Mouse (Mus musculus): Measurements from ENCODE around the gene Gm49416. TPM values are rescaled to one million over a fixed set of nuclear protein-coding genes. Genes with fewer than 3 reads are reported as not detected.

The Gm49416 gene
- total and polyA plus RNA-seq, 2 experiments from 2014 or later = 0.52 TPM; not detected in 1

DNA sequence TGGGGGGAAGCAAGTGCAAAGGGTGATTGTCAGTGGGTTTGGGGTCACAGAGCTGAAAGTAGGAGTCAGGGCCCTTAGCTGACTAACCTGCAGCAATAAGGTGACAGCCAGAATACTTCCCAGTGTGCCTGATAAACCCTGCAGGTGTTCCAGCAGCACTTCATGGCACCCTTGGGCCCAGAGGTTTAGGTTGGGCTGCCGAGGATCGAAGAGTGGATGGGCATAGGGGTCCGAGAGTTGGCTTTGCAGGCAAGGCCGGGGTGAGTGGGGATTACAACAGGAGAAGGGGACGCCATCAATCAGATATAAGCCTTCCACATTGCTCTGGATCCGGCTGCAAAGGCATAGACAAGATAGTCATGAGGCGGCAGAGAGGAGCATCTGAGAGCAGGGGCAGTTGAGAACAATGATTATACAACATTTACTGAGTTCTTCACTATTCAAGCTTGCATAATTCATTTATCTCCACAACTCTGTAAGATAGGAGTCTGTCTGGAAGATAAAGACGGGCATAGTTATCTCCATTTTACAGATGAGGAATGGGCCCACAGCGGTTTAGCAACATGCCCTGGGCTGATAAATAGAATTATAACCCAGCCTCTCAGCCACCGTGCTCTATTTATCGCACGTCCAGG lies 39.3 kb downstream of the Gm49416 start:
- WGBS = 91% methylated on average over 12 of the region's 12 CpGs
- Histone ChIP-seq H3K4me3 (ENCODE audit: low read length) (no peak overlapping the region), H3K36me3 (ENCODE audit: insufficient read depth, low read length) (peaks cover 8% of the 10 kb centered on the region; the same call in 1 of the 2 replicates), H3K9ac (replicated peaks; ENCODE audit: low read length) (no peak overlapping the region), H3K4me2 (ENCODE audit: low read depth, low read length) (no peak overlapping the region), H3K27ac (0 out of 2 replicates have a peak overlapping the region, but pooled peaks have one; percentile 62), H3K9me3 (ENCODE audit: low read length) (no peaks in the 10 kb centered on the region), H3K4me1 (ENCODE audit: insufficient read depth, low read length) (no peaks in the 10 kb centered on the region), H3K27me3 (ENCODE audit: insufficient read depth, low read length) (no peaks in the 10 kb centered on the region)
- TF ChIP-seq CTCF (IDR thresholded peaks at IDR 0.05; ENCODE audit: low read depth) = no peak
- ATAC-seq (no peak), DNase-seq (ENCODE audit: low spot score) (no peak)

GRCm38 (mm10) chr19:8928689-8929223 lies 40.0 kb downstream of the Gm49416 start:
- no peaks in the 10 kb centered on the region for H3K9me3 ChIP-seq (ENCODE audit: low read length)
- H3K4me1 ChIP-seq (ENCODE audit: insufficient read depth, low read length) = no peaks in the 10 kb centered on the region
- H3K27me3 ChIP-seq (ENCODE audit: insufficient read depth, low read length) = no peaks in the 10 kb centered on the region
- 15% methylated on average over 16 of the region's 16 CpGs for WGBS
- peak overlapping the region; percentile 71 for H3K4me2 ChIP-seq (ENCODE audit: low read depth, low read length)
- peak; percentile 9 for ATAC-seq
- no peak for DNase-seq (ENCODE audit: low spot score)
- H3K4me3 ChIP-seq (ENCODE audit: low read length) = peak overlapping the region; percentile 53
- H3K27ac ChIP-seq = peak overlapping the region; percentile 62; the same call in 1 of the 2 replicates
- no peak for TF ChIP-seq CTCF (IDR thresholded peaks at IDR 0.05; ENCODE audit: low read depth)
- peak overlapping the region; percentile 59; the same call in 1 of the 2 replicates for H3K9ac ChIP-seq (replicated peaks; ENCODE audit: low read length)
- peaks cover 8% of the 10 kb centered on the region; the same call in 1 of the 2 replicates for H3K36me3 ChIP-seq (ENCODE audit: insufficient read depth, low read length)

DNA sequence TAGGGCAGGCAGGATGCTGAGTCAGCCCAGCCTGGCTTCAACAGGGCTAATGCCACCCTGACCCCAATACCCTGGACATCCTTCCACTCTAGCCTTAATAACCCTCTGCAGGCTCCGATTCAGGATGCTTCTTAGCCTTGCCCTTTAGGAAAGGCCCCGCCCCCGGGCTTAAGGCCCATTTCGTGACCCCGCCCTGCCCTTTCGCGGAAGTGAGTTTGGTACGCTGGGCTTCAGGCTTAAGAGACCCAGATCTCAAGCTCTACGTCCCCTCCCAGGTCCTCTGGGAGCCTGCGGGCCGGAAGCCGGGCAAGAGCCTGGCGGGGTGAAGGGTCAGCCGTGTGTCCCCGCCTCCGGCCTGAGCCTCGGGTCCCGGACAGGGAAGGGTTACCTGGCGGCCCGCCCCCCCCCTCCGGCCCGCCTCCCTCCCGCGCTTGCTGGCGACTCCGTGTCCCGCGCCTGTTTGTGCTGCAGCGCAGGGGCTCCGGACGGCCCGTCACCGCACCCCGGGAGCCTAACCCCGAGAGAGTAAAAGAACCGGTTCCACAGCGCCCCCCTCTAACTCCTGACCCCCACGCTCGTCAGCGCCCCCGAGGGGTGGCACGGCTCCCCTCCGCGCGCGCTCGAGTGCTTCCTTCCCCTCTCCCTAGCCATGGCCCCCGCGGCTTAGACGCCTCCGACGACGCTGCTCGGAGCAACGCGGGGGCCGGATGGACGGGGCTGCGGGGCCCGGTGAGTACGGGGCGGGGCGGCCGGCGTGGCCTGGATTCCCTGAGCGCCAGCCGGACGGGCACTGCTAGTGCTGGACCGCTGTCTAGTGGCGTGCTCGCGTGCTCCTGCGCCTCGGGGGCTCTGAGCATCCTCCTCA lies 40.7 kb downstream of the Gm49416 start, which contains the start of the genes Rom1 and Eml3:
Gene Rom1, minus strand, starts transcription at position 133 of the 865 bp plus-strand sequence.
Gene Eml3, plus strand, starts transcription at position 329 of the 865 bp plus-strand sequence.
- WGBS = 1% methylated on average over 57 of the region's 74 CpGs
- H3K4me3 ChIP-seq (ENCODE audit: low read length) = peak within 1 kb of the TSS; percentile 53
- no peaks in the 10 kb centered on the region for H3K9me3 ChIP-seq (ENCODE audit: low read length)
- ATAC-seq (peak; percentile 72), DNase-seq (ENCODE audit: low spot score) (peak; percentile 62)
- H3K9ac ChIP-seq (replicated peaks; ENCODE audit: low read length) = peak within 1 kb of the TSS; percentile 59
- peak within 1 kb of the TSS; percentile 62 for H3K27ac ChIP-seq
- H3K36me3 ChIP-seq (ENCODE audit: insufficient read depth, low read length) = peaks cover 8% of the 10 kb centered on the region; the same call in 1 of the 2 replicates
- H3K4me1 ChIP-seq (ENCODE audit: insufficient read depth, low read length) = no peaks in the 10 kb centered on the region
- peak; percentile 40 for TF ChIP-seq CTCF (IDR thresholded peaks at IDR 0.05; ENCODE audit: low read depth)
- H3K4me2 ChIP-seq (ENCODE audit: low read depth, low read length) = peak within 1 kb of the TSS; percentile 71
- H3K27me3 ChIP-seq (ENCODE audit: insufficient read depth, low read length) = no peaks in the 10 kb centered on the region

- 18% methylated on average over 11 of the region's 11 CpGs for WGBS
- Histone ChIP-seq H3K4me2 (ENCODE audit: low read depth, low read length) (peak overlapping the region; percentile 71), H3K36me3 (ENCODE audit: insufficient read depth, low read length) (peaks cover 8% of the 10 kb centered on the region; the same call in 1 of the 2 replicates), H3K27ac (peak overlapping the region; percentile 62; the same call in 1 of the 2 replicates), H3K9ac (replicated peaks; ENCODE audit: low read length) (peak overlapping the region; percentile 59), H3K9me3 (ENCODE audit: low read length) (no peaks in the 10 kb centered on the region), H3K27me3 (ENCODE audit: insufficient read depth, low read length) (no peaks in the 10 kb centered on the region), H3K4me1 (ENCODE audit: insufficient read depth, low read length) (no peaks in the 10 kb centered on the region), H3K4me3 (ENCODE audit: low read length) (peak overlapping the region; percentile 53)
- peak; percentile 18; the same call in 1 of the 2 replicates for ATAC-seq
- TF ChIP-seq CTCF (IDR thresholded peaks at IDR 0.05; ENCODE audit: low read depth) = no peak
- no peak for DNase-seq (ENCODE audit: low spot score)
Measured at GRCm38 (mm10) chr19:8930117-8930516, 41.4 kb downstream of the Gm49416 start.

DNA sequence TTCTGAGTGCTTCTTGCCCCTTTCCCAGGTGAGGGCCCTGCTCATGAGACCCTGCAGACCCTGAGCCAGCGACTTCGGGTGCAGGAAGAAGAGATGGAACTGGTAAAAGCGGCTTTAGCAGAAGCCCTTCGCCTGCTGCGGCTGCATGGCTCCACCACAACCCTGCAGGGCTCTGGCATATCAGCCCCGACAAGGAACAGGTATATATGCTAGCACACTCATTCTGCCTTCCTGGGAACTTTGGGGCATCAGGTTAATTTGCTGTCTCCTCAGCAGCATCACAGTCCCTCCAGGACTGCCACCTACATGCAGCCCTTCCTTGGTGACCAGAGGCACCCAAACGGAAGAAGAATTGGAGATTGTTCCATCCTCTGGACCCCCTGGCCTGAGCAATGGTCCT lies 42.0 kb downstream of the Gm49416 start:
- DNase-seq (ENCODE audit: low spot score) (no peak), ATAC-seq (no peak)
- Histone ChIP-seq H3K9ac (replicated peaks; ENCODE audit: low read length) (no peak overlapping the region; the same call in 1 of the 2 replicates), H3K27ac (no peak overlapping the region), H3K36me3 (ENCODE audit: insufficient read depth, low read length) (peaks cover 4% of the 10 kb centered on the region; the same call in 1 of the 2 replicates), H3K9me3 (ENCODE audit: low read length) (no peaks in the 10 kb centered on the region), H3K4me3 (ENCODE audit: low read length) (no peak overlapping the region), H3K4me2 (ENCODE audit: low read depth, low read length) (0 out of 2 replicates have a peak overlapping the region, but pooled peaks have one; percentile 71), H3K4me1 (ENCODE audit: insufficient read depth, low read length) (no peaks in the 10 kb centered on the region), H3K27me3 (ENCODE audit: insufficient read depth, low read length) (no peaks in the 10 kb centered on the region)
- WGBS = 88% methylated on average over 7 of the region's 7 CpGs
- TF ChIP-seq CTCF (IDR thresholded peaks at IDR 0.05; ENCODE audit: low read depth) = no peak

GRCm38 (mm10) chr19:8936736-8937135 lies 48.0 kb downstream of the Gm49416 start:
- no peaks in the 10 kb centered on the region for H3K9me3 ChIP-seq (ENCODE audit: low read length)
- H3K9ac ChIP-seq (replicated peaks; ENCODE audit: low read length) = 0 out of 2 replicates have a peak overlapping the region, but pooled peaks have one; percentile 5
- H3K4me3 ChIP-seq (ENCODE audit: low read length) = no peak overlapping the region
- H3K27me3 ChIP-seq (ENCODE audit: insufficient read depth, low read length) = no peaks in the 10 kb centered on the region
- WGBS = 84% methylated on average over 2 of the region's 2 CpGs
- DNase-seq (ENCODE audit: low spot score) = no peak
- no peaks in the 10 kb centered on the region for H3K36me3 ChIP-seq (ENCODE audit: insufficient read depth, low read length)
- no peak overlapping the region for H3K4me2 ChIP-seq (ENCODE audit: low read depth, low read length)
- no peak overlapping the region for H3K27ac ChIP-seq
- TF ChIP-seq CTCF (IDR thresholded peaks at IDR 0.05; ENCODE audit: low read depth) = no peak
- no peaks in the 10 kb centered on the region for H3K4me1 ChIP-seq (ENCODE audit: insufficient read depth, low read length)
- ATAC-seq = no peak
